Mouse (Mus musculus) forebrain, embryonic 14.5 days (tissue): ENCODE data around the gene Cd81. TPM values are rescaled to one million over a fixed set of nuclear protein-coding genes. Genes with fewer than 3 reads are reported as not detected.

Experiments used
- ATAC-seq: fragments of 200-750 bp; cut with Nextera tagmentation; 2 replicates; pipeline ENCODE4 v1.8.0; 2017; ENCODE audit warnings: mild to moderate bottlenecking, moderate library complexity
- DNase-seq: peaks from one replicate; pipeline ENCODE4 v3.0.0-alpha.2; 2015; ENCODE audit warnings: low spot score
- H3K27ac ChIP-seq: fragments of 300-500 bp; sonication (generic); 2 replicates; pipeline ENCODE4 v1.5.1; 2014; ENCODE audit warnings: low read depth, mild to moderate bottlenecking, control low read depth, low read length, moderate library complexity
- H3K27me3 ChIP-seq: fragments of 300-500 bp; sonication (generic); replicated peaks from 2 replicates; pipeline ENCODE4 v1.6.1; 2014; ENCODE audit warnings: low read length, control low read depth, mixed read lengths; ENCODE audit not compliant: control insufficient read depth, insufficient read depth
- H3K36me3 ChIP-seq: fragments of 300-500 bp; sonication (generic); 2 replicates; pipeline ENCODE4 v1.6.1; 2014; ENCODE audit warnings: low read length, control low read depth; ENCODE audit not compliant: control insufficient read depth, insufficient read depth
- H3K4me1 ChIP-seq: fragments of 300-500 bp; sonication (generic); 2 replicates; pipeline ENCODE4 v1.6.1; 2014; ENCODE audit warnings: antibody characterized with exemption, low read length, control low read depth; ENCODE audit not compliant: control insufficient read depth, insufficient read depth
- H3K4me2 ChIP-seq: fragments of 300-500 bp; sonication (generic); 2 replicates; pipeline ENCODE4 v1.6.1; 2014; ENCODE audit warnings: mild to moderate bottlenecking, control low read depth, low read length
- H3K4me3 ChIP-seq: fragments of 300-500 bp; sonication (generic); 2 replicates; pipeline ENCODE4 v1.5.1; 2014; ENCODE audit warnings: low read depth, low read length, control low read depth
- H3K9ac ChIP-seq: fragments of 300-500 bp; sonication (generic); 2 replicates; pipeline ENCODE4 v1.6.1; 2014; ENCODE audit warnings: mild to moderate bottlenecking, low read length, control low read depth, moderate library complexity
- H3K9me3 ChIP-seq: fragments of 300-500 bp; sonication (generic); replicated peaks from 2 replicates; pipeline ENCODE4 v1.6.1; 2016; ENCODE audit warnings: low read length, control low read depth, mixed read lengths; ENCODE audit not compliant: control insufficient read depth
- WGBS: fragments of 180-500 bp; shearing (Covaris S2); extraction: QIAGEN DNeasy Blood & Tissue Kit; methylation state at CpG from one replicate; pipeline ENCODE4 v1.1.7; 2014; 5-methylcytosine and 5-hydroxymethylcytosine counted together
- polyA plus RNA-seq: library from polyadenylated mRNA; unstranded; fragments of >200 nt; fragmentation: Nextera tagmentation; extraction: Ambion mirVana; gene quantifications from 2 replicates; pipeline ENCODE4 v1.2.1, GENCODE M21; 2014

The Cd81 gene
- polyA plus RNA-seq, 1 experiment from 2014 or later: 343 TPM

DNA sequence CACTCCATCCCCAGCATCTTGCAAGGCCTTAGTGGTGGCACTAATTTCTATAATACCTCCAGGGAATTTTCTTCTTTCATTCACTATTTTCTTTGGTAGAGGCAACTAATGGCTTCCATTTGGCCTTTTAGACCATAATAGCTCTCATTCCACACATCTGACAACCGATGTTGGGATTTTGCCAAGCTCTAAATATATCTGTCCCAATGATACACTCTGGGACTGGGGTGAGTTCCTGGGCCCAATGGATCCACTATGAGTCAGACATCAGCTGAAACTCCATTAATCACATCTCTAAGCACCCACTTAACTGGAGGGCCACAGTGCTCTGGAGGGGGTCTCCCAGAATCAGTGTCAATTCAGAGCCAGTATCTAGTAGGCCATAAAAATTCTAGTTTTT, 20.7 kb upstream of the Cd81 start:
- H3K4me1 ChIP-seq: no peaks in the 10 kb centered on the region
- H3K9ac ChIP-seq: no peak overlapping the region
- no peak overlapping the region for H3K4me3 ChIP-seq
- WGBS: 84% methylated on average over 1 of the region's 1 CpGs
- no peaks in the 10 kb centered on the region for H3K9me3 ChIP-seq
- H3K4me2 ChIP-seq: no peak overlapping the region
- no peak overlapping the region for H3K27ac ChIP-seq
- no peak for DNase-seq
- H3K36me3 ChIP-seq: no peaks in the 10 kb centered on the region
- no peaks in the 10 kb centered on the region for H3K27me3 ChIP-seq
- ATAC-seq: no peak

DNA sequence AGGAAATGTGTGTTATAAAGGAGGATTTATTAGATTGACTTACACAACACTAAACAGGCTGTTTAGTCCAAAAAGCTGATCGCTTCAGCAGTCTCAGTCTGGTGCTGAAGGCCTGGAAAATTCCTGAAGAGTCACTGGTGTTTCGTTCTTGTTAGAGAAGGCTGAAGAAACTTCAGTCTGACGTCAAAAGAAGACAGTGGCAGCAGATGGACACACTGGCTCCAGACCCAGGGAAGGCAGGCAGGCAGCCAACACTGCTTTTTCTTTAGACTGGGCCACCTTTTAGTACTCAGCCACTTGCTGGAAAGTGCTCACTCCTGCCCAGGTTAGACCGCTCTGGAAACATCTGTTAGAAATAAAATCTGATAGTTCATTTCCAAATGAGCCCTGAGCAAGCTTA, 19.0 kb upstream of the Cd81 start:
- H3K9ac ChIP-seq: no peak overlapping the region
- DNase-seq (no peak), ATAC-seq (no peak)
- no peaks in the 10 kb centered on the region for H3K27me3 ChIP-seq
- H3K4me3 ChIP-seq: no peak overlapping the region
- H3K4me1 ChIP-seq: no peaks in the 10 kb centered on the region
- H3K4me2 ChIP-seq: no peak overlapping the region
- H3K9me3 ChIP-seq: no peaks in the 10 kb centered on the region
- WGBS: 81% methylated on average over 4 of the region's 4 CpGs
- H3K36me3 ChIP-seq: no peaks in the 10 kb centered on the region
- no peak overlapping the region for H3K27ac ChIP-seq

DNA sequence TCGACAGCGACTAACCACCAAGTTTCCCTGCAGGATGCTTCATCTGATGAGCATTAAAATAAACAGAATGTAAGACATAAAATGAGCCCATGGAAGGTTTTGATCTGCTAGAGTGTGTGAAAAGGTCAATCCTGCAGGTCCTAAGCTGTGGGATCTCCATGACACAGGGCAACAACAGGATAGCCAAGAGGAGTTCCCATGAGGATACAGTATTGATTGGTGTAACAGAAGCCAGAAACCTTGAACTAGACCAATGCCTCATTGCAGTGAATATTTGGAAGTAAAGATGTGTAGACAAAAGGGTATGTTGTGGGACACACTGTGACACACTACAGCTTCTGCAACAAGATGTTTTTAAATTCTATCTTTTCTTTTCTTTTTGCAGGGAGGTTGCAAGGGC, 18.4 kb upstream of the Cd81 start:
- no peaks in the 10 kb centered on the region for H3K4me1 ChIP-seq
- DNase-seq (no peak), ATAC-seq (no peak)
- H3K9me3 ChIP-seq: no peaks in the 10 kb centered on the region
- no peaks in the 10 kb centered on the region for H3K27me3 ChIP-seq
- H3K36me3 ChIP-seq: no peaks in the 10 kb centered on the region
- no peak overlapping the region for H3K4me3 ChIP-seq
- H3K9ac ChIP-seq: no peak overlapping the region
- 91% methylated on average over 2 of the region's 2 CpGs for WGBS
- H3K4me2 ChIP-seq: no peak overlapping the region
- no peak overlapping the region for H3K27ac ChIP-seq

DNA sequence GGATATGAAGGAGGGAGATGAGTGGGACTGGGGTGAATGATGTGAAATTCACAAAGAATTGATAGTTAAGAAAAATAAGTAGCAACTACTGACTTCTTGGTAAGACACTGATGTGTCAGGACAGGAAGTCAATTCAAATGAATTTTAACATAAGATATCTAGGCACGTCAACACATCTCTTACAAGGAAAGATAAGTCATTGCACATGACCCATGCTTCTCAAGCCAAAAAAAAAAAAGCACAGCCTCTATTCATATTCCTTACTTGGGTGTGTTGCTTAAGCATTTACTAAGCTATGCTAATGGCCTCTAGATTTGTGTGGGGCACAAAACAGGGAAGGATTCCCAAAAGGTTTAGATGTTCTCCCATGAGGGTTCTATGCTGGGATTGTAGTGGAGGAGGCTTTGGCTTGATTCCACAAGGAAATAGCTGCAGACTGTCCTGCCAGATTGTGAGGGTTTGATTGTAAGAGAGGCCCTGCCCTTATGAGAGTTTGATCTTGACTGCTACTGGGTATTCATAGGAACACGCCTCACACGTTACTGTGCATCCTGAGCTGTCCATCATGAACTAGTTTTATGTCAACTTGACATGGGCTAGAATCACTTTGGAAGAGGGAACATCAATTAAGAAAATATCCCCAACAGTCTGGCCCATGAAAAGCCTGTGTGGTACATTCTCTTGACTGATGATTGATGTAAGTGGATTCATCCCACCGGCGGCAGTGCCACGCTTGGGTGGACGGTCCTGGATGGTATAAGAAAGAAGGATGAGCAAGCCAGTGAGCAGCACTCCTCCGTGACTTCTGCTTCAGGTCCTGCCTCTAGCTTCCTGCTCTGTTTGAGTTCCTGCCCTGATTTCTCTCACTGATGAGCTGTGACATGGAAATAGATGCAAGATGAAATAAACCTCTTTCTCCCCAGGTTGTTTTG, 17.8 kb upstream of the Cd81 start:
- 92% methylated on average over 8 of the region's 8 CpGs for WGBS
- ATAC-seq (no peak), DNase-seq (no peak)
- H3K36me3 ChIP-seq: no peaks in the 10 kb centered on the region
- H3K9ac ChIP-seq: no peak overlapping the region
- no peaks in the 10 kb centered on the region for H3K4me1 ChIP-seq
- H3K27me3 ChIP-seq: no peaks in the 10 kb centered on the region
- no peaks in the 10 kb centered on the region for H3K9me3 ChIP-seq
- H3K4me3 ChIP-seq: no peak overlapping the region
- H3K27ac ChIP-seq: no peak overlapping the region
- no peak overlapping the region for H3K4me2 ChIP-seq

DNA sequence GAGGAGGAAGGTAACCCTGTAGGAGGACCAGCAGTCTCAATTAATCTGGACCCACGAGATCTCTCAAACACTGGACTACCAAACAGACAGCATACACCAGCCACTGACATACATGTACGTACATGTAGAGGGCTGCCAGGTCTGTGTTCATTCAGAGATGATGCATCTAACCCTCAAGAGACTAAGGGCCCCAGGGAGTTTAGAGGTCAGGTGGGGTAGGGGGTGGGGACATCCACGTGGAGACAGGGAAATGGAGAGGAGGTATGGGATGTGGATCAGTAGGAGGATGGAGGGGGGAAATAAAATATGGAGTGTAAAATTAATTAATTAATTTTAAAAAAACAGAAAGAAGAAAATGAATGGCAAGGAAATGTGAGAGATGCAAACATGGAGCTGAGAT, 15.8 kb upstream of the Cd81 start:
- Histone ChIP-seq H3K4me1 (no peaks in the 10 kb centered on the region), H3K27me3 (no peaks in the 10 kb centered on the region), H3K9ac (no peak overlapping the region), H3K27ac (no peak overlapping the region), H3K36me3 (no peaks in the 10 kb centered on the region), H3K4me3 (no peak overlapping the region), H3K4me2 (no peak overlapping the region), H3K9me3 (no peaks in the 10 kb centered on the region)
- DNase-seq (no peak), ATAC-seq (no peak)
- 87% methylated on average over 3 of the region's 3 CpGs for WGBS

DNA sequence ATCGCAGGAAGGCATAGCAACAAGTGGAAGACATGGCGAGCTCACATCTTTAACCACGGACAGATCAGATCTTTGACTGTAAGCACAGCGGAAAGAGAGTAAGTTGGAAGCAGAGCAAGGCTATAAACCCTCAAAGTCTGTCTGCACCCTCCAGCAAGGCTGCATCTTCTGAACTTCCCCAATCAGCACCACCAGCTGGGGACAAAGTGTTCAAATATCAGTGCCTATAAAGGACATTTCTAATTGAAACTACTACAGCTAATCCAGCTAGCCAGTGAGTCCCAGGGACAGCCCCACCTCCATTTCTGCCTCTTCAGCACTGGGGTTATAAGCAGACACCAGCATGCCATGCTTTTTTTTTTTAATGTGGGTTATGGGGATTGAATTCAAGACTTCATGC, 15.2 kb upstream of the Cd81 start:
- DNase-seq: no peak
- H3K4me1 ChIP-seq: no peaks in the 10 kb centered on the region
- H3K27ac ChIP-seq: no peak overlapping the region
- H3K4me2 ChIP-seq: no peak overlapping the region
- ATAC-seq: no peak
- WGBS: 96% methylated on average over 4 of the region's 4 CpGs
- H3K36me3 ChIP-seq: no peaks in the 10 kb centered on the region
- no peaks in the 10 kb centered on the region for H3K9me3 ChIP-seq
- H3K9ac ChIP-seq: no peak overlapping the region
- no peaks in the 10 kb centered on the region for H3K27me3 ChIP-seq
- no peak overlapping the region for H3K4me3 ChIP-seq

DNA sequence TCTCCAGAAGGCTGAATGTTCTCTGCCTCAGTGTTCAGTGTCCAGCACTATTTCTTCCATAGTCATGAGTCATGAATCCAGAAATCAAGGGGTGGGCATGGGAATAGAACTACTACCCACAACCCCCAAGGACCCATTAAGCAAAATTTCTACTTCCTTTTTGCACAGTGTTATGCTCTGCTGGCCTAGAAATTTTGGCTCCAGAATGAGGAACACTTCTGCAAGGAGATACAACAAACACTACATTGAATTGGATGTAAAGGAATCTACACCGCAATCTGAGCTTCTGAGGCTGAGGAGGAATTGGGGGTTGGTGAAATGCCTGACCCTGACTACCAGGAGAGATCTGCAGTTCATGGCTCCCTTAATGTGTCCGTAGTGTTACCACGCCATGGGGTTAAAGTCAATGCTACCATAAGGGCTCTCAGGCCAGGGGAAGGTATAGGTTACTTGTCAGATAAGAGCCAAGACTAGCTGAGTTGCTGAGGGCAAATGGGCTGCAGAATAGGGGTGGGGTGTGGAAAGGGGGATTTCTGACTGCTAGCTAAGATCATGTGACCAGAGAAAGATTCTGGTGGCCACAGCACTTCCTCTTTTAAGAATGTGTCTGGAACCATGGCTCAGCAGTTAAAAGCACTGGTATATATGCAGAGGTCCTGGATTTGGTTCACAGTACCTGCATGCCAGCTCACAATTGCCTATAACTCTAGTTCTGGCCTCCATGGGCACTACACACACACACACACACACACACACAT, 14.2 kb upstream of the Cd81 start:
- no peaks in the 10 kb centered on the region for H3K9me3 ChIP-seq
- no peak for ATAC-seq
- H3K4me2 ChIP-seq: no peak overlapping the region
- H3K4me1 ChIP-seq: no peaks in the 10 kb centered on the region
- WGBS: 90% methylated on average over 3 of the region's 3 CpGs
- H3K36me3 ChIP-seq: no peaks in the 10 kb centered on the region
- H3K9ac ChIP-seq: no peak overlapping the region
- DNase-seq: no peak
- H3K27ac ChIP-seq: no peak overlapping the region
- no peaks in the 10 kb centered on the region for H3K27me3 ChIP-seq
- H3K4me3 ChIP-seq: no peak overlapping the region

DNA sequence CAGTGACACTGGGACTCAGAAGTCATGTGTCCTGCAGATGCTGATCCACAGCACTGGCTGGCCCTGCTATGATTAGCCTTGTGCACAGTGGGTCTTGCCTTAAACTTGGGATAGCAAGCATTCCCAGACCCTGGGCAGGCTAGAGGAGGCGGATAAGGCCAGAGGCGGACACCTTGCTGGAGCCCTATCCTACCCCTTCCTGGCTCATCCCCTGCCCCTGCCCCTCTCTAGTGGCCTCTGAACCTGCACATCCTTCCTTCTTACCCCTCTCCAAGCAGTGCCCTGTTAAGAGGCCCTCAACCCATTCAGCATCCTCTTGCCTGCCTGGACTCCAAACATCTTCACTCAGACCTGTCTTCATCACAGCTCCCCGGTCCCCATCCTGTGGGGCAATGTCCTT, 12.0 kb upstream of the Cd81 start:
- H3K4me3 ChIP-seq: no peak overlapping the region
- H3K27ac ChIP-seq: no peak overlapping the region
- no peak overlapping the region for H3K4me2 ChIP-seq
- no peak for ATAC-seq
- no peak for DNase-seq
- H3K9ac ChIP-seq: no peak overlapping the region
- H3K27me3 ChIP-seq: no peaks in the 10 kb centered on the region
- WGBS: 93% methylated on average over 3 of the region's 3 CpGs
- no peaks in the 10 kb centered on the region for H3K4me1 ChIP-seq
- no peaks in the 10 kb centered on the region for H3K36me3 ChIP-seq
- no peaks in the 10 kb centered on the region for H3K9me3 ChIP-seq
